Mouse (Mus musculus) cerebellum, adult 2 months (tissue): ENCODE results near the gene Ddb2. TPM values are rescaled to one million over a fixed set of nuclear protein-coding genes. Genes with fewer than 3 reads are reported as not detected.

Experiments used
- DNase-seq, 2 experiments: peaks; one replicate each; pipeline ENCODE4 v3.0.0; 2021
- H3K27ac ChIP-seq: fragments of 200-500 bp; 2 replicates; pipeline ENCODE4 v1.5.1; 2012; ENCODE audit warnings: low read length, control low read depth, inconsistent platforms; ENCODE audit not compliant: insufficient read depth
- H3K27me3 ChIP-seq: fragments of 200-500 bp; 2 replicates; pipeline ENCODE4 v1.6.1; 2012; ENCODE audit warnings: inconsistent platforms, mild to moderate bottlenecking, low read length, moderate library complexity; ENCODE audit not compliant: control insufficient read depth, insufficient read depth
- H3K4me1 ChIP-seq: fragments of 200-500 bp; 2 replicates; pipeline ENCODE4 v1.6.1; 2011; ENCODE audit warnings: low read length; ENCODE audit not compliant: control insufficient read depth, insufficient read depth
- H3K4me3 ChIP-seq: fragments of 200-500 bp; replicated peaks from 2 replicates; pipeline ENCODE3; 2011; ENCODE audit warnings: mild to moderate bottlenecking, low read depth, low read length, control low read depth; ENCODE audit not compliant: insufficient read depth
- CTCF ChIP-seq: fragments of 200-500 bp; IDR thresholded peaks from 2 replicates; pipeline ENCODE4 v1.5.1; 2011; ENCODE audit warnings: low read depth, mild to moderate bottlenecking, control low read depth, low read length, moderate library complexity, borderline replicate concordance; ENCODE audit not compliant: insufficient read depth
- POLR2A ChIP-seq: fragments of 200-500 bp; IDR thresholded peaks from 2 replicates; pipeline ENCODE4 v1.6.1; 2011; ENCODE audit warnings: low read length, control low read depth, borderline replicate concordance; ENCODE audit not compliant: insufficient read depth
- WGBS: fragments of 180-500 bp; shearing (Covaris S2); methylation state at CpG from one replicate; pipeline ENCODE4 v1.1.7; 2018; 5-methylcytosine and 5-hydroxymethylcytosine counted together
- polyA plus RNA-seq: library from polyadenylated mRNA; depleted of rRNA; stranded (reverse); fragments of >200 nt; gene quantifications from 2 replicates; pipeline ENCODE4 v1.2.3, GENCODE M21; 2012; rRNA removed

Gene Ddb2
- polyA plus RNA-seq, 1 experiment: 34.5 TPM

DNA sequence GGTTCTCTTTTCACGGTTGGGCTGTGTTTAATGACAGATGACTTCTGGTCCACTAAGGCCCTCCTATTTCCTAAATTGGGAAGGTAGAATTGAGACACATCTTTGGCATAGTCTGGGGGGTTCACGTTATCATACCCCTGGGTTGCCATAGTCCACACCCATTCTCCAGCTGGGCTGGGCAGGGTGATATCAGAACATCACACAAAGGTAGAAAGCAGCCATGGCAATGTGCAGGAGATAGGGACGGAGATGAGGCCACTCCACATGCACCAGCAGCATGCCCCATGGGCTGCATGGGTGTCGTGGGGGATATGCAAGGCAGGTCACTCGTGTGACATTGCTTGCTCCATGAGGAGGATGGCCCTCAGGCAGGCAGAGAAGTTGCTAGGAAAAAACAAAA lies 73.2 kb downstream of the Ddb2 start:
- Histone ChIP-seq H3K27ac (no peak overlapping the region), H3K4me1 (no peaks in the 10 kb centered on the region), H3K4me3 (no peak overlapping the region), H3K27me3 (no peaks in the 10 kb centered on the region)
- TF ChIP-seq CTCF (no peak), POLR2A (no peak)
- DNase-seq: no peak
- 90% methylated on average over 5 of the region's 5 CpGs for WGBS

DNA sequence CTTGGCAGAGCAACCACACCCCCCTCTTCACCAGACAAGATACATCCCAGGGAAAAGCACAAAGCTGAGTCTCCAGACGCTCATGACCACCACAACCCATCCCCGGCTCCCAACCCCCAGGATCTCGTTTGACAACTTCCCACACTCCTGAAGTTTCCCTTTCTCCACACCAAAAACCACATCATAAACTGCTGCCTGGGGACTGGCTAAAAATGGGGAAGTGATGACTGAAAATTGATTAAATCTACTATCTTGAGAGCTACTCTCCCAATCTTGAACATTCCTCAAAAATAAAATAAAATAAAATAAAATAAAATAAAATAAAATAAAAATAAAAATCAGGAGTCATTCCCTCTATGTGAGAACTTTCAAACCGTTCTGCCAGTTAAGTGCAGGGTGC lies 73.8 kb downstream of the Ddb2 start:
- TF ChIP-seq CTCF: no peak
- no peak for TF ChIP-seq POLR2A
- Histone ChIP-seq H3K4me3 (no peak overlapping the region), H3K27me3 (no peaks in the 10 kb centered on the region), H3K27ac (no peak overlapping the region), H3K4me1 (no peaks in the 10 kb centered on the region)
- WGBS: 85% methylated on average over 4 of the region's 4 CpGs
- no peak for DNase-seq

Other genes starting within 250 kb of the Ddb2 start
- 1.0 and 1.5 TPM in 2 replicates for gene Rapsn, start 201.4 kb downstream of the Ddb2 start, polyA plus RNA-seq
- gene Psmc3, start 183.0 kb downstream of the Ddb2 start, polyA plus RNA-seq: 194 and 199 TPM in 2 replicates
- gene Slc39a13, start 166.6 kb downstream of the Ddb2 start, polyA plus RNA-seq: 93.3 and 97.7 TPM in 2 replicates
- gene Spi1, start 154.6 kb downstream of the Ddb2 start, polyA plus RNA-seq: 3.3 and 4.1 TPM in 2 replicates
- gene Mybpc3, start 118.8 kb downstream of the Ddb2 start, polyA plus RNA-seq: 39.6 and 51.4 TPM in 2 replicates
- 175 and 186 TPM in 2 replicates for gene Madd, start 53.1 kb downstream of the Ddb2 start, polyA plus RNA-seq
- 18.1 and 21.2 TPM in 2 replicates for gene Nr1h3, start 34.1 kb downstream of the Ddb2 start, polyA plus RNA-seq
- 35.9 and 37.3 TPM in 2 replicates for gene Acp2, start 34.1 kb downstream of the Ddb2 start, polyA plus RNA-seq
- gene Pacsin3, start 19.0 kb upstream of the Ddb2 start, polyA plus RNA-seq: 153 and 159 TPM in 2 replicates
- gene Arfgap2, start 28.0 kb upstream of the Ddb2 start, polyA plus RNA-seq: 51.9 and 54.1 TPM in 2 replicates
- gene 1110051M20Rik, start 207.7 kb upstream of the Ddb2 start, polyA plus RNA-seq: 103 and 106 TPM in 2 replicates
- gene Lrp4, start 220.5 kb upstream of the Ddb2 start, polyA plus RNA-seq: 5.5 and 5.9 TPM in 2 replicates